Mouse (Mus musculus) layer of hippocampus, adult 9-11 months (tissue): ENCODE measurements around the gene Yipf3.

Experiments
- DNase-seq: peaks from one replicate; pipeline ENCODE4 v3.0.0; 2022

Yipf3 gene

GRCm38 (mm10) chr17:46258279-46259053 lies 10.6 kb downstream of the Yipf3 start:
- DNase-seq: no peak

GRCm38 (mm10) chr17:46259675-46260074 lies 11.8 kb downstream of the Yipf3 start:
- DNase-seq: no peak

GRCm38 (mm10) chr17:46262201-46262694 lies 14.4 kb downstream of the Yipf3 start:
- DNase-seq: no peak

GRCm38 (mm10) chr17:46265502-46265901 lies 17.6 kb downstream of the Yipf3 start:
- no peak for DNase-seq

- peak; percentile 85 for DNase-seq
Measured at GRCm38 (mm10) chr17:46265918-46266618, 18.2 kb downstream of the Yipf3 start.

GRCm38 (mm10) chr17:46266986-46267385 lies 19.1 kb downstream of the Yipf3 start:
- DNase-seq: no peak

GRCm38 (mm10) chr17:46267511-46267910 lies 19.6 kb downstream of the Yipf3 start:
- DNase-seq: no peak

- DNase-seq: no peak
Measured at GRCm38 (mm10) chr17:46268026-46268720, 20.3 kb downstream of the Yipf3 start.

- no peak for DNase-seq
Measured at GRCm38 (mm10) chr17:46269771-46270534, 22.1 kb downstream of the Yipf3 start.

GRCm38 (mm10) chr17:46272058-46272457 lies 24.2 kb downstream of the Yipf3 start:
- peak; percentile 85 for DNase-seq

GRCm38 (mm10) chr17:46272675-46273074 lies 24.8 kb downstream of the Yipf3 start:
- DNase-seq: no peak

- no peak for DNase-seq
Measured at GRCm38 (mm10) chr17:46273803-46274236, 25.9 kb downstream of the Yipf3 start.

GRCm38 (mm10) chr17:46274465-46274864 lies 26.6 kb downstream of the Yipf3 start:
- no peak for DNase-seq

GRCm38 (mm10) chr17:46275034-46275433 lies 27.2 kb downstream of the Yipf3 start:
- DNase-seq: no peak

GRCm38 (mm10) chr17:46275506-46275905 lies 27.6 kb downstream of the Yipf3 start:
- DNase-seq: no peak

- no peak for DNase-seq
Measured at GRCm38 (mm10) chr17:46277586-46277985, 29.7 kb downstream of the Yipf3 start.

GRCm38 (mm10) chr17:46278011-46278765 lies 30.3 kb downstream of the Yipf3 start:
- DNase-seq: no peak

- peak; percentile 76 for DNase-seq
Measured at GRCm38 (mm10) chr17:46282483-46283123, 34.7 kb downstream of the Yipf3 start, which contains the start of gene Tjap1. Tjap1 (minus strand) TSS chr17:46283026.

- no peak for DNase-seq
Measured at GRCm38 (mm10) chr17:46283140-46283539, 35.3 kb downstream of the Yipf3 start.

- no peak for DNase-seq
Measured at GRCm38 (mm10) chr17:46283911-46284310, 36.0 kb downstream of the Yipf3 start.

GRCm38 (mm10) chr17:46284653-46285052 lies 36.8 kb downstream of the Yipf3 start:
- no peak for DNase-seq
